Mouse (Mus musculus) limb, embryonic 14.5 days (tissue): ENCODE data around the gene Atat1. TPM values are rescaled to one million over a fixed set of nuclear protein-coding genes. Genes with fewer than 3 reads are reported as not detected.

Experiments
- ATAC-seq: fragments of 200-750 bp; cut with Nextera tagmentation; 2 replicates; pipeline ENCODE4 v1.8.0; 2017; ENCODE audit warnings: low read depth, moderate number of reproducible peaks, moderate TSS enrichment; ENCODE audit not compliant: low FRiP score
- DNase-seq: peaks from one replicate; pipeline ENCODE4 v3.0.0-alpha.2; 2015; ENCODE audit warnings: low spot score
- H3K27ac ChIP-seq: fragments of 300-500 bp; sonication (generic); replicated peaks from 2 replicates; pipeline ENCODE4 v1.5.1; 2014; ENCODE audit warnings: low read depth, mild to moderate bottlenecking, low read length, moderate library complexity, mixed read lengths
- H3K27me3 ChIP-seq: fragments of 300-500 bp; sonication (generic); 2 replicates; pipeline ENCODE4 v1.6.1; 2014; ENCODE audit warnings: low read length, mixed read lengths; ENCODE audit not compliant: control insufficient read depth, insufficient read depth
- H3K36me3 ChIP-seq: fragments of 300-500 bp; sonication (generic); 2 replicates; pipeline ENCODE4 v1.6.1; 2014; ENCODE audit warnings: mild to moderate bottlenecking, low read length, moderate library complexity, mixed read lengths; ENCODE audit not compliant: control insufficient read depth, insufficient read depth
- H3K4me1 ChIP-seq: fragments of 300-500 bp; sonication (generic); 2 replicates; pipeline ENCODE4 v1.6.1; 2014; ENCODE audit warnings: antibody characterized with exemption, low read length, mixed read lengths; ENCODE audit not compliant: control insufficient read depth, insufficient read depth
- H3K4me2 ChIP-seq: fragments of 300-500 bp; sonication (generic); replicated peaks from 2 replicates; pipeline ENCODE4 v1.6.1; 2014; ENCODE audit warnings: low read depth, mild to moderate bottlenecking, low read length, moderate library complexity; ENCODE audit not compliant: severe bottlenecking
- H3K4me3 ChIP-seq: fragments of 300-500 bp; sonication (generic); replicated peaks from 2 replicates; pipeline ENCODE4 v1.5.1; 2014; ENCODE audit warnings: low read length
- H3K9ac ChIP-seq: fragments of 300-500 bp; sonication (generic); 2 replicates; pipeline ENCODE4 v1.6.1; 2014; ENCODE audit warnings: mild to moderate bottlenecking, low read depth, low read length, moderate library complexity; ENCODE audit not compliant: severe bottlenecking
- H3K9me3 ChIP-seq: fragments of 300-500 bp; sonication (generic); 2 replicates; pipeline ENCODE4 v1.6.1; 2016; ENCODE audit warnings: low read length; ENCODE audit not compliant: control insufficient read depth
- POLR2A ChIP-seq: fragments of 200-500 bp; IDR thresholded peaks from 2 replicates; pipeline ENCODE4 v1.8.0; 2012; ENCODE audit warnings: inconsistent platforms, mild to moderate bottlenecking, moderate library complexity, borderline replicate concordance; ENCODE audit not compliant: insufficient read depth, insufficient read length; ENCODE audit errors: extremely low read depth
- WGBS: fragments of 180-500 bp; shearing (Covaris S2); extraction: QIAGEN DNeasy Blood & Tissue Kit; methylation state at CpG from one replicate; pipeline ENCODE4 v1.1.7; 2014; 5-methylcytosine and 5-hydroxymethylcytosine counted together
- polyA plus RNA-seq, 2 experiments: library from polyadenylated mRNA; depleted of rRNA in 1 of 2; stranded (reverse) in 1 of 2; unstranded in 1 of 2; fragments of >200 nt; fragmentation: Nextera tagmentation in 1 of 2; extraction: Ambion mirVana in 1 of 2; gene quantifications; 2 replicates each; pipeline versions ENCODE4 v1.2.1 to v1.2.3; 2012 to 2014

Atat1 gene
- polyA plus RNA-seq, 2 experiments = 68.7 to 157 TPM

DNA sequence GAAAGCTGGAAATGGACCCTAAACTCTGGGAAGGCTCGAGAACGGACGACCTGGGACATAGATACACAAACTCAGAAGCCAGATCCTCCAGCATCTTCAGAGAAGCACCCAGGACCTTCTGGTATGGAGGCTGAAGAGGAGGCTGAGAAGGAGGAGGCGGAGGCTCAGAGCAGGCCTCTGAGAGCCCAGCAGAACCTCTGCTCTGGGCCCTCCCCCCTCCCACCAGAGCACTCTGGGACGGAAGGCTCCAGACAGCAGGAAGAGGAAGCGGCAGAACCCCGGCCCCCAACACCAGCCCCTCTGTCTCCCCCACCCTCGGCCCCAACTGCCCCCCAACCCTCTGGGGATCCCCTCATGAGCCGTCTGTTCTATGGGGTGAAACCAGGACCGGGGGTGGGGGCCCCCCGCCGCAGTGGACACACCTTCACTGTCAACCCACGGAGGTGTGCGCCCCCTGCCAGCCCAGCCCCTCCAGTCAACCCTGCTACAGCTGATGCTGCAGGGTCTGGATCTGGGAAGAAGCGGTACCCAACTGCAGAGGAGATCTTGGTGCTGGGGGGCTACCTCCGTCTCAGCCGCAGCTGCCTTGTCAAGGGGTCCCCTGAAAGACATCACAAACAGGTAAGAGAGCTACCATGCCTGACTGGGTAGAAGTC lies 41.6 kb downstream of the Atat1 start:
- no peak for DNase-seq
- no peaks in the 10 kb centered on the region for H3K27me3 ChIP-seq
- peak overlapping the region; percentile 97 for H3K4me2 ChIP-seq
- 0 out of 2 replicates have a peak overlapping the region, but pooled peaks have one; percentile 59 for H3K27ac ChIP-seq
- peaks cover 9% of the 10 kb centered on the region for H3K36me3 ChIP-seq
- WGBS = 28% methylated on average over 14 of the region's 17 CpGs
- peak overlapping the region; percentile 83 for H3K9ac ChIP-seq
- H3K4me1 ChIP-seq = peaks cover 39% of the 10 kb centered on the region
- no peak for TF ChIP-seq POLR2A
- peak overlapping the region; percentile 62 for H3K4me3 ChIP-seq
- ATAC-seq = no peak
- H3K9me3 ChIP-seq = no peaks in the 10 kb centered on the region

- ATAC-seq (no peak), DNase-seq (no peak)
- TF ChIP-seq POLR2A = no peak
- Histone ChIP-seq H3K4me1 (peaks cover 39% of the 10 kb centered on the region), H3K9me3 (no peaks in the 10 kb centered on the region), H3K4me3 (peak overlapping the region; percentile 62), H3K9ac (peak overlapping the region; percentile 83), H3K4me2 (peak overlapping the region; percentile 97), H3K36me3 (peaks cover 11% of the 10 kb centered on the region), H3K27me3 (no peaks in the 10 kb centered on the region), H3K27ac (peak overlapping the region; percentile 92)
- WGBS = 10% methylated on average over 26 of the region's 26 CpGs
Measured at GRCm38 (mm10) chr17:35866911-35867890, 42.7 kb downstream of the Atat1 start.

DNA sequence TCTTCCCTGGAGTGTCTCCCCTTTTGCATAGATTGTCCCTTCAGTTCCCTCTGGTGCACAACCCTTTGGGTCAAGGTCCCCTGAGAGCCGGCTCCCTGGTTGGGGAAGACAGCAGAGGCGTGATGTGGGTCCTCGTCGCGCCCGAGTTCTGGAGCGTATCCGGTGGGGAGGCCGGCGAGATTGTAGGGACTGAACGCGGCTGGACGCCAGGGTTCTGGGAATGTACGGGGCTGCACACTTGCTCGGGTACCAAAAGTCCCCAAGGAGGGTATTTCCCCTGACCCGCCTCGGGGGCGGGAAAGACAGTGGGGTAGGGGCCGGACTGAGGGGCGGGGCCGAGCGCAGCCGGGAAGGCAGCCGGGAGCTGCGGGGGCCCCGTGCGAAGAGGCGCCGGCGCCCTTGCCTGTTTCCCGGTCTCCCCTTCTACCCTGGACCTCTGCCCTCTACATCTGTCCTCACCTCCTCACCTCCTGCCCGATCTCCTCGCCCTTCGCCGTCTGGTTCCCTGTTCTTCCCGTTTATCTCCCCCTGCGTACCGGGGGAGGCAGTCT lies 43.5 kb downstream of the Atat1 start:
- Histone ChIP-seq H3K4me3 (peak overlapping the region; percentile 62), H3K4me2 (peak overlapping the region; percentile 97), H3K4me1 (peaks cover 39% of the 10 kb centered on the region), H3K36me3 (peaks cover 8% of the 10 kb centered on the region), H3K27ac (peak overlapping the region; percentile 92), H3K9ac (peak overlapping the region; percentile 83), H3K27me3 (no peaks in the 10 kb centered on the region), H3K9me3 (no peaks in the 10 kb centered on the region)
- ATAC-seq (peak; percentile 58), DNase-seq (peak; percentile 72)
- WGBS = 0% methylated on average over 37 of the region's 38 CpGs
- TF ChIP-seq POLR2A = no peak

- under 1% methylated on average over 35 of the region's 48 CpGs for WGBS
- Histone ChIP-seq H3K27ac (peak within 1 kb of the TSS; percentile 92), H3K4me1 (peaks cover 39% of the 10 kb centered on the region), H3K4me2 (peak within 1 kb of the TSS; percentile 97), H3K36me3 (peaks cover 4% of the 10 kb centered on the region), H3K9me3 (no peaks in the 10 kb centered on the region), H3K4me3 (peak within 1 kb of the TSS; percentile 62), H3K27me3 (no peaks in the 10 kb centered on the region), H3K9ac (peak within 1 kb of the TSS; percentile 83)
- DNase-seq (peak; percentile 90), ATAC-seq (peak; percentile 75)
- TF ChIP-seq POLR2A = peak; percentile 86; the same call in 1 of the 2 replicates
Measured at GRCm38 (mm10) chr17:35865481-35866280, 44.2 kb downstream of the Atat1 start, which contains the start of gene Ppp1r18. TSS of gene Ppp1r18 (plus strand) at chr17:35865593.
